Mouse (Mus musculus) embryo, embryonic 10 days (tissue): Measurements from ENCODE around the gene Cenph.
"Not testable (repeated sequence)": the region's sequence is repeated elsewhere in the genome, so short reads cannot be mapped to it uniquely, and the experiment has no call there.

Experiments used
- DNase-seq: peaks from one replicate; pipeline ENCODE4 v3.0.0-alpha.2; 2015; ENCODE audit warnings: low spot score

The Cenph gene

DNA sequence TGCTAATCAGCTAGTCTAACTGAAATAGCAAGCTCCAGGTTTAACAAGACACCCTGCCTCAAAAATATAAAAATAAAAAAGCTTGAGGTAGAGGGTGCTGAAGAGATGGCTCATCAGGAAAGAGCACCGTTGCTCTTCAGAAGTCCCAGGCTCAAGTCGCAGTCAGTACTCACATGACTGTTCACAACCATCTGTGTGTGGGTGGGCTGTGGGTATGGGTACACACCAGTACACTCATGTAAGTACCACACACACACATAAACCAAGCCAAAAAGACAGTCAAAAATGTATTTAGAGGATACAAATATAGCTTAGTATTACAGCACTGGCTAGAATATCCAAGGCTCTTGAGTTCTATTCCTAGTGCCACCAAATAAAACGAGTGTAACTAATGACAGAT is 29.6 kb downstream of the Cenph start:
- no peak for DNase-seq

DNA sequence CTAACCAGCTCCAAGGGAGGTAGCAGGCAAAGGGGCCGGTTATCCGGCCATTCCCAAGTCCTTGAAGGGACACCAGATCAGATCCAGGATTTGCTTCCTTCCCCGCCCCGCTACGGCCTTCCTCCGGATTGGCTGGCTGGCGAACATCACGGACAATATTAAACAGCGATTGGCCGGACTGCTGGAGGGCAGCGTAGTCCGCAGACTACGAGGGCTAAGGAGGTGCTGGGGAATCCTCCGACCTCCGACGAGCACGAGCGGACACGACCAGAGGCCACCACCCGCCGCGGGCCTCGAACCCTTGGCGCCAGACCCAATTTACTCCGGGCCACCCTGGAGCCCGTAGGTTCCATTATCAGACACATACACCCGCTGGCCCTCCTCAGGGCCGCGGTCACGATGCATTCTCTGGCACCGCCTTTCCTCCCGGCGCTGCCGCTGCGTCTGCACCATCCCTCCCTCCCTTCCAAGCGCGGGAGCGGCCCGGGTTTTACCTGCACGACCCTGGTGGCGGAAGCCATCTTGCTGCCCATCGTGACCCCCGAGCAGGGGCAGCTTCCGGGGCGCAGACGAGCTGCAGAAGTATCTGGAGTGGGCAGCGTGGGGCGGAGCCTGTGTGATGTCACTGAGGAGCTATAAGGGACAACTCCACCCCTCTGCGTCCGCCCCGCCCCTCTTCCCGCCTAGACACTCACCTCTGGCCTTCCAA is 31.5 kb downstream of the Cenph start, which contains the start of gene Mrps36:
Gene Mrps36, minus strand, starts transcription at position 624 of the 709 bp plus-strand sequence.
- DNase-seq: peak; percentile 98

DNA sequence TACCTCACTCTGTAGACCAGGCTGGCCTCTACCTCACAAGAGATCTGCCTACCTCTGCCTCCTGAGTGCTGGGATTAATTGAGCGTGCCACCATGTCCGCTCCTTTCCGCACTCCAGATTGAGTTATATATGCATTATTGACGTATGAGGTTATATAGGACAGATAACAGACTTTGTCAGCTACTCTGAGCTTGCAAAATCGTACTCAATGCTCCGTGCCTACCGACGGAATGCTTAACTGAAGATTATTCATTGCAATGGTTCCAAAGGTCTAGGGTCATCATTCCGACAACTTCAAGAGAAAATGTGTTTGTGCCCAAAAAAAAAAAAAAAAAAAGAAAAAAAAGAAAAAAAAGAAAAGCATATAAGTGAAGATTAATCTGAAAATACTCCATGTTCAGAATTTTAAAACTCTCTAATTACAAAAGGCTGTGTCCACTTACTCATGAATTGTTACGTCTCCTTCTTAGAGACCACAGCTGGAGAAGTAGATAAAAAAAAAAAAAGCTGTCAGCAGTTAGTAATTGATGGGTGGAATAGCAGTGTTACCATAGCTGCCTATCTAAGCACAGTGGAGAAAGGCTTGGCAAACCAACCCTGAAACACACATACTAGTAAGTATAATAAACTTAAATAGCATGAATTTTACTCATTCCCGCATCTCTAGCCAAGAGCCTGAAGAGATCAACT is 32.2 kb downstream of the Cenph start:
- no peak for DNase-seq

DNA sequence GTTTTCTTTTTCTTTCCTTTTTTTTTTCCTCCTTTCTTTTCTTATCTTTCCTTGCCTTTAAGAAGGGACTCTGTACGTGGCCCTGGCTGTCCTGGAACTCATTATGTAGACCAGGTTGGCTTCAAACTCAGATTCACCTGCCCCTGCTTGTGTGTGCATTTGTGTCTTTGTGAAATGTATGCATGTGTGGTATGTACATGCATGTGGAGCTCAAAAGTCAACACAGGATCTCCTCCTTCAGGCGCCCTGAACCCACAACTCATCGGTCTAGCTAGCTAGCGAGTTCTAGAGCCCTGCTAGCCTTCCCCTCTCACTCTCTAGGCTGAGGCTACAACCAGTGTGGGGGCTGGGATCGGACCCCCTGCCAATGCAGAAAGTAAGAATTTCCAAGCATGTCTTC is 32.9 kb downstream of the Cenph start:
- DNase-seq: no peak

DNA sequence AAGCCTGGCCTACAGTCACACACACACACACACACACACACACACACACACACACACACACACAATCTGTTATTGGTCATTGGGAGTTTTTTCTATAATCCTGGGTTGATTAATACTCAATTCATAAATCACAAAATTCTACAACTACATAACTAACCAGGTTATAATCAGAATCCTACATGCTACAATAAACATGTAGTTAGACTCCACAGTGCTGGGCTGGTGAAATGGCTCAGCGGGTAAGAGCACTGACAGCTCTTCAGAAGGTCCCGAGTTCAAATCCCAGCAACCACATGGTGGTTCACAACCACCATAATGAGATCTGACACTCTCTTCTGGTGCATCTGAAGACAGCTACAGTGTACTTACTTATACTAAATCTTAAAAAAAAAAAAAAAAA is 42.9 kb downstream of the Cenph start:
- DNase-seq: no peak

DNA sequence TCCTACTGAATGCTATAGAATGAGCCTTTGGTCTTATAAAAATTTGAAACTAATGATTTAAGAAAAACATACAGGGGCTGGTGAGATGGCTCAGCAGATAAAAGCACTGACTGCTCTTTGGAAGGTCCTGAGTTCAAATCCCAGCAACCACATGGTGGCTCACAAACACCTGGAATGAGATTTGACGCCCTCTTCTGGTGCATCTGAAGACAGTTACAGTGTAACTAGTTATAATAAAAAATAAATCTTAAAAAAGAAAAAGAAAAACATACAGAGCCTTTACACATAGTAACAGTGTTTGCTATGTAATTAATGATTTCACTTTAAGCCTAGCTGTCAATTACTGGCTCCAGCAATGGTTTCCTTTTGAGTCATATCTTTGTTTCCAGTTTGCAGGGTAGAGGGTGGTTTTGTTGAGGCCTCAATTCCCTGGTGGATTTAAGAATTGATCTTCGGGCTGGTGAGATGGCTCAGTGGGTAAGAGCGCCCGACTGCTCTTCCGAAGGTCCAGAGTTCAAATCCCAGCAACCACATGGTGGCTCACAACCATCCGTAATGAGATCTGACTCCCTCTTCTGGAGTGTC is 44.1 kb downstream of the Cenph start:
- DNase-seq: not testable (repeated sequence)

DNA sequence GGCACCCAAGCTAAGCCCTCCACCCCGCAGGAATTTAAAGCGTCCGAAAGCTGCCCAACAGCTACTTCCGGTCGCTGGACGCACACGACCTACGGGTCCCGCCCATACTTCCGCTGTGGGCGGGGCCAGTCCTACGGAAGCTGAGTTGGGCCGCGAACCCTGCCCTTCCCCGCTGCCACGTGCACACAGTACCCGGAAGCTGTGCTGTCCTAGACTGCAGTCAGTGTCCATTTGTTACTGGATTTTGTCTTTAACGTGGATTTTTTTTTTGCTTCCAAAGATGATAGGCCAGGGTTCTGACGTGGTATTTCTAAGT is 44.9 kb downstream of the Cenph start, which contains the start of gene Cdk7:
Gene Cdk7, minus strand, starts transcription at position 79 of the 316 bp plus-strand sequence.
- DNase-seq: peak; percentile 97

DNA sequence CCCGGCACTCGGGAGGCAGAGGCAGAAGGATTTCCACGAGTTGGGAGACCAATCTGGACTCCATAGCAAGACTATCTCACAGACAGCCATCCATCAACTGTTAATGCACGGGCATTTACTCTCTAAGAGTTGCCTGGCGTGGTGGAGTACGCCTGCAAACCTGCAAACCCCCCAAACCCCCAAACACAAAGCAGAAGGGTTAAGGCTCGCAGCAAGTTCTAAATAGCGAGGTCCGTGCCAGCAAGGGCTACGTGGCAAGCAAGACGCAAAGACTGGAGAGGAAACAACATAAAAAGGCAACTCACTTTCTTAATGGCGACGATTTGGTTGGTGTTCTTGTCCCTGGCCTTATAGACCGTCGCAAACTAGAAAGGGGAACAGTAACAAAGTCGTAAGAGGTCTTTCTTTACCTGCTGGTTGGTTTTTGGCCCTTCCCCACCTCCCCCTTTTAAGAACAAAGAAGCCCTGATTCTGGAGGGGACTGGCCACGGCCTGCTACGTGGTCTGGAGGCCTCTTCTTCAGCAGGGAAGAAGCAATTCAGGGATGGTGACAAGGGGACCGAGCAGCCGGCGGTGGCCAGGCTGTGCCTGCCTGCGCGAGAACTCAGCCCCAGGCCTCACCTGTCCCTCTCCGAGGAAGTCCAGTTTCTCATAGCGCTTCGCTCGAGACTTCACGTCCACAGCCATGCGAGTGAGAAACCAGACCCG is 45.4 kb downstream of the Cenph start:
- no peak for DNase-seq

DNA sequence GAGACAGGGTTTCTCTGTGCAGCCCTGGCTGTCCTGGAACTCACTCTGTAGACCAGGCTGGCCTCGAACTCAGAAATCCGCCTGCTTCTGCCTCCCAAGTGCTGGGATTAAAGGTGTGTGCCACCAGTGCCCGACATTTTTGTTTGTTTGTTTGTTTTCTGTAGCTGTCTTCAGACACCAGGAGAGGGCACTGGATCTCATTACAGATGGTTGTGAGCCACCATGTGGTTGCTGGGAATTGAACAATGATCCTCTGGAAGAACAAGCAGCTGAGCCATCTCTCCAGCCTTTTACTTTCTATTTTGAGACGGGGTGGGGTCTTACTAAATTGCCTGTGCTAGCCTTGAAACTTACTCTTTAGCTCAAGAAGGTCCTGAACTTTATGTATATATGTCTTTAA is 47.2 kb downstream of the Cenph start:
- DNase-seq: not testable (repeated sequence)

DNA sequence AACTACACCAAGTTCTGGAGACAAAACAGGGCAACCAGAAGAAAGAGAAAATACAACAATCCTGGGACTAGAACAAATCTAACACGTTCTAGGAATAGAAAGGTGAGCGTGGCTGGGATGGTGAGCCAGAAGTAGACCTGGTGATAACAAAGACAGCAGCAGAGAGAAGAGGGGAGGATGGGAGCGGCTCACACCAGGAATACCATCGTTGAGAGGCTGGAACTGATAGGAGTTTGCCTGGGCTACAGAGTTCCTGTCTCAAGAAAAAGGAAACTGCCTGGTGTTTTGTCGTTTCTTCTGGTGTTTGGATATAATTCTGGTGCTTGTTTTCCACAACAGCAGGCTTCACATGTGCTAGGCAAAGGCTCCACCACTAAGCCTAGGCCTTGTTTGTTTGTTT is 47.6 kb downstream of the Cenph start:
- DNase-seq: no peak

DNA sequence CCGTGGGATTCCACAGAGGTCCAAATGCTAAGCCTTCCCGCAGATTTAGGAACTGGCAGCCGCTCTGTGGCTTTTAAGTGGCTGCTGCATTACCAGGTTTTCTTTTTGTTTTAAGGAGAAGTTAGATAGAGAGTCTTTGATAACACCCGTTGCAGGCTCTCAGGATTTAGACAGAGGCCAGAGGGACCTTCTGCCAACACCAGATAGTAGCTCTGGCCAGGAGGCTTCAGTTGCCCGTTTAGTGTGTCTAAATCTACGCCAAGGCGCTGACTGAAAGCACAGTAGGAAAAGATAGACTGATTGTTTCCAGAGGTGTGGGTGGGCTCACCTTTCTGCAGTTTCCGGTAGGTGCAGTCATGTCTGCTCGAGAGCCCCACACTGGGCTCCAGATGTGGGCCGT is 50.5 kb downstream of the Cenph start:
- DNase-seq: no peak

DNA sequence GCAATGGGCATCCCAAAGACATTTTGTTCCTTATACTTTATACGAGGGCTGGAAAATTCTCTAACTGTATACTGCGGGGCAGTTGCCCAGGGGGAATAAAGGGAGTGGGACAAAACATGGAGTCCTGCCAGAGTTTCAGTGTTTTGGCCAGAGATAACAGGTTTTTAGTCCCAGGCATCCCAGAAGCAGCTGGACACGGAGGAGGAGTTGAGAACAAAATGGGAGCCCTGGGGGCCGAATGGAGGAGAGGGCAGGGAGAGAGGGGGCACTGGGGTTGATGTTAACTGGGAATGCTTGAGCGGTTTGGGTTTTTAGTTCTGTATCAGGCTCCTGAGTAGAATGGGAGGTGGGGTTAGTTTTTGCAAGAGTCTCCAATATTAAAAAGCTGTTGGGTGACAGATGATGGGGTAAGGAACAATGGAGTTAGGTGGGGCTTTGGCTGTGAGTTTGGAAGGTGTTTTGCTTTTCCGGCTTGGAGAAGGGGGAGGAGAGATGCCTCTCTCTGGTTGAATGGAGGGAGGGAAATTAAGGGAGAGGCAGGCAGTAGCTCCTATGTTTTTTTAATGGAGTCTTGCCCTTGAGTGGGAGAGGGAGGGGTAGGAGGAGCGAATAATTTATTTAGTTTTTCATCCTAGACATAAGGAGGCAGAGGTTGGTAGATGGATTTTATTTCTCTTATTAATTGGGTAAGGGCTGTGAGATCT is 51.5 kb downstream of the Cenph start:
- DNase-seq: no peak

DNA sequence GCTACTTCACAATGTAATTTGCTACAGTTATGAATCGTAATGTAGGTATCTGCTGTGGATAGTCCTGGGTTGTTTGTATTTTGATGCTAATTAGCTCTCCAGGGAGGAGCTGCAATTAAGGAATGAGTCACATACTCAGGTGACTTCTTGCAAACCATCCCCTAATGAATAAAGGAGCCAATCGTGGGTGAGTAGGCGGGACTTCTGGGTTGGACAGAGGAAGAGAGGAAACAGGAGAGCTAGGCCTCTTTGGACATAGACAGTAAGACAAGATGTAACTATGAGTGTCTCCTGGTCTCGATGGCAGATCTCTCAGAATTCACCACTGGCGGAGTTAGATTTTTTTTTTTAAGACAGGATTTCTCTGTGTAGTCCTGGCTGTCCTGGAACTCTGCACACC is 54.0 kb downstream of the Cenph start:
- DNase-seq: no peak

DNA sequence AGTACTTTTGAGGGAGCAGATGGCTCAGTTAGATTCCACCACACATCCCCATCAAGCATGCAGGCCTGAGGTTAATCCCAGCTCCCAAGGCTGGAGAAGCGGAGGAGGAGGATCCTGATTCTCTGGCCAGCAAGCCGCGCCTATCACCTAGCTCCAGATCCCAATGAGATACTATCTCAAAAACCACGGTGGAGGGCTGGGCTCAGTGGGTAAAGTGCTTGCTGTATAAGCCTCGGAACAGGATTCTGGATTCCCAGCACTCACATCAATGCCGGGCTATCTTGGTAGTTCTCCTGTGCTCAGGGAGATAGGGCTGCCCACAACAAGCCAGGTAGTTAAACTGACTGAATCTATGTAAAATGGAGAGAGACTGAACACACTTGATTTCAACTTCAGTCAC is 60.2 kb downstream of the Cenph start:
- no peak for DNase-seq
